Mouse (Mus musculus) bone marrow macrophage, adult 2 months (primary cell): Measurements from ENCODE around the gene Lrrc51.

Experiments used
- CTCF ChIP-seq: IDR thresholded peaks from 2 replicates; pipeline ENCODE4 v1.5.1; 2012; ENCODE audit warnings: low read depth, mild to moderate bottlenecking, low read length, moderate library complexity
- POLR2A ChIP-seq: IDR thresholded peaks from 2 replicates; pipeline ENCODE4 v1.6.1; 2012; ENCODE audit warnings: mild to moderate bottlenecking, low read depth, low read length, borderline replicate concordance

GRCm38 (mm10) chr7:101884160-101884559, 49.5 kb downstream of the Lrrc51 start:
- TF ChIP-seq CTCF (no peak), POLR2A (no peak)
